In the genomic region with DNA sequence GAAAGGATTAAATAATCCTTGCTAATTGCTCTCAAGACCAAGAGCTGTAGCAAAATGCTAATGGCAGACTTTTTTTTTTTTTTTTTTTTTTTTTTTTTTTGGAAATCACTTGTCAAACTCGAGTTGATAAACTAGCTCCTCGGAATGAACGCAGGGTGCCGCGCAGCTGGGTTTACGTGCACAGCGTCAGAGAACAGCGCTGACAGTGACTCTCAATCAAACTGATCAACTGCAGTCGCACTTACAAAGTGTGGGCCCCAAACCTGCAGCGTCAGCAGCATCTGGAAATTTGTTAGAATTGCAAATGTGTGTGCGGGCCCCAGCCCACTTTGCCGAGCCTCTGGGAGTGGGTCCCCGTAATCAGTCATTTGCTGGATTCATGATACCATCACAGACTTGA, we compare ENCODE assay signal across 22 mouse cellular contexts.
DNase-seq lines count a peak whose midpoint lies in the region; ATAC-seq and TF ChIP-seq lines count a peak whose summit lies in the region.
"Had no signal": no experiment of that assay in that cellular context is flagged by ENCODE, and none has a peak within 500 bp of the region (broad histone marks: within the 10 kb centered on the region; RNA-seq: fewer than 3 reads in every experiment).

No protein-coding gene starts in this region.

- 0 out of 2 replicates have a peak, but pooled peaks have one; percentile 45 for ATAC-seq in forebrain, embryonic 13.5 days
- no peak for ATAC-seq in heart, embryonic 13.5 days (ENCODE audit: extremely low read depth, insufficient number of reproducible peaks, low FRiP score, low TSS enrichment)
- peak; percentile 56; the same call in 1 of the 2 replicates for ATAC-seq in neural tube, embryonic 15.5 days (ENCODE audit: low FRiP score)
- ATAC-seq: activated CD4-positive, CD25-positive, alpha-beta regulatory T cell, adult 4 months; CD4-positive, CD25-positive, alpha-beta regulatory T cell, adult 4 months; intestine, embryonic 16.5 days; liver, embryonic 12.5 days; midbrain, embryonic 16.5 days had no signal

- no peak overlapping the region for H3K4me3 ChIP-seq in forebrain, embryonic 13.5 days
- H3K4me3 ChIP-seq in forebrain, embryonic 10.5 days = no peak overlapping the region
- H3K4me3 ChIP-seq in heart, embryonic 13.5 days = no peak overlapping the region
- no peak overlapping the region for H3K4me3 ChIP-seq in layer of hippocampus, adult 2 months
- no peak overlapping the region for H3K4me3 ChIP-seq in neural tube, embryonic 15.5 days (replicated peaks)
- H3K4me3 ChIP-seq: limb, embryonic 12.5 days; liver, embryonic 12.5 days; megakaryocyte, embryonic 14.5 days had no signal

- no peak overlapping the region for H3K27ac ChIP-seq in forebrain, embryonic 13.5 days
- H3K27ac ChIP-seq in forebrain, embryonic 10.5 days = no peak overlapping the region
- no peak overlapping the region for H3K27ac ChIP-seq in heart, embryonic 13.5 days (replicated peaks)
- peak overlapping the region; percentile 55; the same call in 1 of the 2 replicates for H3K27ac ChIP-seq in layer of hippocampus, adult 2 months
- H3K27ac ChIP-seq in neural tube, embryonic 15.5 days (replicated peaks) = no peak overlapping the region
- H3K27ac ChIP-seq: limb, embryonic 12.5 days; liver, embryonic 12.5 days had no signal

- WGBS in forebrain, embryonic 13.5 days = 59% methylated on average over 13 of the region's 13 CpGs
- 80% methylated on average over 13 of the region's 13 CpGs for WGBS in forebrain, embryonic 10.5 days
- WGBS in heart, embryonic 13.5 days = 36% methylated on average over 13 of the region's 13 CpGs
- 45% methylated on average over 13 of the region's 13 CpGs for WGBS in neural tube, embryonic 15.5 days

- H3K4me2 ChIP-seq in forebrain, embryonic 13.5 days = no peak overlapping the region
- peak overlapping the region; percentile 38 for H3K4me2 ChIP-seq in heart, embryonic 13.5 days
- H3K4me2 ChIP-seq in neural tube, embryonic 15.5 days = no peak overlapping the region
- H3K4me2 ChIP-seq: limb, embryonic 12.5 days; liver, embryonic 12.5 days had no signal

- DNase-seq in forebrain, embryonic 10.5 days (ENCODE audit: extremely low spot score, low spot score) = no peak
- DNase-seq in heart, postnatal 25 days (ENCODE audit: low spot score) = no peak
- no peak for DNase-seq in layer of hippocampus, adult 2 months (ENCODE audit: low spot score in 2 of 2)
- DNase-seq in layer of hippocampus, adult 11-12 months (ENCODE audit: low spot score) = no peak
- DNase-seq in thymus, postnatal 4 days = no peak
- DNase-seq: adrenal gland, postnatal 10 days; gastrocnemius, postnatal 36 days; heart, postnatal 14 days; kidney, postnatal 36 days; lung, adult 2 months; thymus, postnatal 25 days had no signal

- TF ChIP-seq CTCF in layer of hippocampus, adult 2 months (conservative IDR thresholded peaks at IDR 0.05) = no peak

- H3K36me3 ChIP-seq in forebrain, embryonic 13.5 days (ENCODE audit: poor library complexity, severe bottlenecking) = no peaks in the 10 kb centered on the region
- no peaks in the 10 kb centered on the region for H3K36me3 ChIP-seq in forebrain, embryonic 10.5 days (replicated peaks)
- H3K36me3 ChIP-seq in heart, embryonic 13.5 days = no peaks in the 10 kb centered on the region
- no peaks in the 10 kb centered on the region for H3K36me3 ChIP-seq in neural tube, embryonic 15.5 days
- H3K36me3 ChIP-seq: G1E; limb, embryonic 12.5 days; liver, embryonic 12.5 days had no signal

- H3K9me3 ChIP-seq in forebrain, embryonic 13.5 days (replicated peaks) = no peaks in the 10 kb centered on the region
- H3K9me3 ChIP-seq in forebrain, embryonic 10.5 days = no peaks in the 10 kb centered on the region
- H3K9me3 ChIP-seq in heart, embryonic 13.5 days = no peaks in the 10 kb centered on the region
- H3K9me3 ChIP-seq in neural tube, embryonic 15.5 days (replicated peaks) = no peaks in the 10 kb centered on the region
- H3K9me3 ChIP-seq: G1E; limb, embryonic 12.5 days; liver, embryonic 12.5 days; megakaryocyte, embryonic 14.5 days had no signal

- intact Hi-C loops in heart, postnatal 25 days (cut with DNase I) = no loop called here

- no peak overlapping the region for H3K9ac ChIP-seq in forebrain, embryonic 13.5 days
- no peak overlapping the region for H3K9ac ChIP-seq in heart, embryonic 13.5 days
- no peak overlapping the region for H3K9ac ChIP-seq in neural tube, embryonic 15.5 days (replicated peaks)
- H3K9ac ChIP-seq: limb, embryonic 12.5 days; liver, embryonic 12.5 days had no signal

- H3K4me1 ChIP-seq in forebrain, embryonic 13.5 days = peaks cover 11% of the 10 kb centered on the region
- 0 out of 2 replicates have a peak, but pooled peaks cover 6% of the 10 kb centered on the region for H3K4me1 ChIP-seq in forebrain, embryonic 10.5 days
- H3K4me1 ChIP-seq in heart, embryonic 13.5 days = peaks cover 12% of the 10 kb centered on the region
- H3K4me1 ChIP-seq in neural tube, embryonic 15.5 days = peaks cover 12% of the 10 kb centered on the region; the same call in 1 of the 2 replicates
- H3K4me1 ChIP-seq: limb, embryonic 12.5 days; liver, embryonic 12.5 days had no signal

- H3K27me3 ChIP-seq in forebrain, embryonic 13.5 days = no peaks in the 10 kb centered on the region
- no peaks in the 10 kb centered on the region for H3K27me3 ChIP-seq in forebrain, embryonic 10.5 days (ENCODE audit: poor library complexity, severe bottlenecking)
- no peaks in the 10 kb centered on the region for H3K27me3 ChIP-seq in heart, embryonic 13.5 days (replicated peaks)
- H3K27me3 ChIP-seq in neural tube, embryonic 15.5 days (replicated peaks) = no peaks in the 10 kb centered on the region
- H3K27me3 ChIP-seq: limb, embryonic 12.5 days; liver, embryonic 12.5 days; megakaryocyte, embryonic 14.5 days had no signal
